In genomic region chr12:110045770-110046330, GRCm38 (mm10) we compare ENCODE assay signal across 19 mouse cellular contexts.
DNase-seq lines count a peak whose midpoint lies in the region; ATAC-seq and TF ChIP-seq lines count a peak whose summit lies in the region.
"Had no signal": no experiment of that assay in that cellular context is flagged by ENCODE, and none has a peak within 500 bp of the region (broad histone marks: within the 10 kb centered on the region; RNA-seq: fewer than 3 reads in every experiment).

No protein-coding gene starts in this region.

- H3K27ac ChIP-seq in forebrain, embryonic 10.5 days = 0 out of 2 replicates have a peak overlapping the region, but pooled peaks have one; percentile 25
- H3K27ac ChIP-seq in forebrain, embryonic 13.5 days = no peak overlapping the region
- peak overlapping the region; percentile 81; the same call in 1 of the 2 replicates for H3K27ac ChIP-seq in layer of hippocampus, adult 2 months
- H3K27ac ChIP-seq in embryonic facial prominence, embryonic 14.5 days (replicated peaks; ENCODE audit: low read depth, low read length) = no peak overlapping the region
- H3K27ac ChIP-seq in neural tube, embryonic 15.5 days (replicated peaks) = no peak overlapping the region
- H3K27ac ChIP-seq: embryonic facial prominence, embryonic 12.5 days; heart, adult 2 months; heart, embryonic 13.5 days; kidney, postnatal 0 days; macrophage; neural tube, embryonic 13.5 days had no signal

- no peak overlapping the region for H3K4me3 ChIP-seq in forebrain, embryonic 10.5 days
- H3K4me3 ChIP-seq in forebrain, embryonic 13.5 days = no peak overlapping the region
- H3K4me3 ChIP-seq in layer of hippocampus, adult 2 months = no peak overlapping the region
- no peak overlapping the region for H3K4me3 ChIP-seq in embryonic facial prominence, embryonic 14.5 days (ENCODE audit: low read depth, low read length)
- H3K4me3 ChIP-seq in neural tube, embryonic 15.5 days (replicated peaks) = no peak overlapping the region
- H3K4me3 ChIP-seq: embryonic facial prominence, embryonic 12.5 days; heart, adult 2 months; heart, embryonic 13.5 days; neural tube, embryonic 13.5 days had no signal

- H3K9ac ChIP-seq in forebrain, embryonic 13.5 days = no peak overlapping the region
- no peak overlapping the region for H3K9ac ChIP-seq in embryonic facial prominence, embryonic 14.5 days (ENCODE audit: low read depth, low read length)
- H3K9ac ChIP-seq in neural tube, embryonic 15.5 days (replicated peaks) = no peak overlapping the region
- H3K9ac ChIP-seq: embryonic facial prominence, embryonic 12.5 days; heart, embryonic 13.5 days; neural tube, embryonic 13.5 days had no signal

- peaks cover 17% of the 10 kb centered on the region for H3K4me1 ChIP-seq in forebrain, embryonic 10.5 days
- no peaks in the 10 kb centered on the region for H3K4me1 ChIP-seq in forebrain, embryonic 13.5 days
- no peaks in the 10 kb centered on the region for H3K4me1 ChIP-seq in embryonic facial prominence, embryonic 14.5 days (ENCODE audit: control insufficient read depth, insufficient read depth, low read length)
- peaks cover 4% of the 10 kb centered on the region; the same call in 1 of the 2 replicates for H3K4me1 ChIP-seq in neural tube, embryonic 15.5 days
- H3K4me1 ChIP-seq: embryonic facial prominence, embryonic 12.5 days; neural tube, embryonic 13.5 days had no signal

- ATAC-seq in forebrain, embryonic 13.5 days = no peak
- ATAC-seq in embryonic facial prominence, embryonic 14.5 days (ENCODE audit: low read depth) = peak; percentile 26; the same call in 1 of the 2 replicates
- ATAC-seq in neural tube, embryonic 15.5 days (ENCODE audit: low FRiP score) = peak; percentile 81

- no peaks in the 10 kb centered on the region for H3K36me3 ChIP-seq in forebrain, embryonic 10.5 days (replicated peaks)
- H3K36me3 ChIP-seq in forebrain, embryonic 13.5 days (ENCODE audit: poor library complexity, severe bottlenecking) = no peaks in the 10 kb centered on the region
- H3K36me3 ChIP-seq in embryonic facial prominence, embryonic 14.5 days (ENCODE audit: control insufficient read depth, insufficient read depth, low read length) = no peaks in the 10 kb centered on the region
- no peaks in the 10 kb centered on the region for H3K36me3 ChIP-seq in neural tube, embryonic 15.5 days
- H3K36me3 ChIP-seq: embryonic facial prominence, embryonic 12.5 days; heart, embryonic 13.5 days; neural tube, embryonic 13.5 days had no signal

- peaks cover 6% of the 10 kb centered on the region; the same call in 1 of the 2 replicates for H3K27me3 ChIP-seq in forebrain, embryonic 10.5 days (ENCODE audit: poor library complexity, severe bottlenecking)
- no peaks in the 10 kb centered on the region for H3K27me3 ChIP-seq in forebrain, embryonic 13.5 days
- no peaks in the 10 kb centered on the region for H3K27me3 ChIP-seq in embryonic facial prominence, embryonic 14.5 days (replicated peaks; ENCODE audit: control insufficient read depth, insufficient read depth, low read length)
- H3K27me3 ChIP-seq in neural tube, embryonic 15.5 days (replicated peaks) = no peaks in the 10 kb centered on the region
- H3K27me3 ChIP-seq: embryonic facial prominence, embryonic 12.5 days had no signal

- WGBS in forebrain, embryonic 10.5 days = 79% methylated on average over 17 of the region's 17 CpGs
- 71% methylated on average over 17 of the region's 17 CpGs for WGBS in forebrain, embryonic 13.5 days
- 77% methylated on average over 17 of the region's 17 CpGs for WGBS in embryonic facial prominence, embryonic 14.5 days
- WGBS in neural tube, embryonic 15.5 days = 70% methylated on average over 17 of the region's 17 CpGs

- no peak for TF ChIP-seq CTCF in layer of hippocampus, adult 2 months (conservative IDR thresholded peaks at IDR 0.05)

- DNase-seq in forebrain, embryonic 10.5 days (ENCODE audit: extremely low spot score, low spot score) = no peak
- no peak for DNase-seq in layer of hippocampus, adult 2 months (ENCODE audit: low spot score in 2 of 2)
- no peak for DNase-seq in layer of hippocampus, adult 9-10 months (ENCODE audit: low spot score)
- no peak for DNase-seq in embryonic facial prominence, embryonic 14.5 days (ENCODE audit: low spot score)
- no peak for DNase-seq in kidney, adult 11 months
- DNase-seq: adrenal gland, postnatal 25 days; cerebellum, adult 9-10 months; gastrocnemius, postnatal 36 days; heart, adult 2 months; heart, postnatal 14 days; kidney, adult 2 months; thymus, adult 18-20 months had no signal

- no peak overlapping the region for H3K4me2 ChIP-seq in forebrain, embryonic 13.5 days
- H3K4me2 ChIP-seq in embryonic facial prominence, embryonic 14.5 days (ENCODE audit: low read depth, low read length) = no peak overlapping the region
- no peak overlapping the region for H3K4me2 ChIP-seq in neural tube, embryonic 15.5 days
- H3K4me2 ChIP-seq: embryonic facial prominence, embryonic 12.5 days; heart, embryonic 13.5 days; neural tube, embryonic 13.5 days had no signal

- no peaks in the 10 kb centered on the region for H3K9me3 ChIP-seq in forebrain, embryonic 10.5 days
- H3K9me3 ChIP-seq in forebrain, embryonic 13.5 days (replicated peaks) = no peaks in the 10 kb centered on the region
- H3K9me3 ChIP-seq in embryonic facial prominence, embryonic 14.5 days (ENCODE audit: control insufficient read depth, low read length) = no peaks in the 10 kb centered on the region
- H3K9me3 ChIP-seq in neural tube, embryonic 15.5 days (replicated peaks) = no peaks in the 10 kb centered on the region
- H3K9me3 ChIP-seq: embryonic facial prominence, embryonic 12.5 days; heart, embryonic 13.5 days; neural tube, embryonic 13.5 days had no signal

Comparison
In these comparisons a context has a peak if more than half of its experiments do, and no peak if none do; other contexts are left out.
1. H3K27ac ChIP-seq: peak in forebrain, embryonic 10.5 days (single experiment) and layer of hippocampus, adult 2 months (single experiment); none in forebrain, embryonic 13.5 days (single experiment), embryonic facial prominence, embryonic 14.5 days (single experiment) and neural tube, embryonic 15.5 days (single experiment).